Mouse (Mus musculus): ENCODE data around the gene Lbh. TPM values are rescaled to one million over a fixed set of nuclear protein-coding genes. Genes with fewer than 3 reads are reported as not detected.

The Lbh gene
- total RNA-seq (2023), result 100 to 1,000 TPM; 148 to 161 TPM

GRCm38 (mm10) chr17:72918053-72918452 lies at the start of gene Lbh:
TSS of gene Lbh (plus strand) at chr17:72918305.

Other genes starting within 250 kb of the Lbh start
- 100 to 1,000 TPM; 143 to 159 TPM for gene Ypel5, start 81.9 kb upstream of the Lbh start, total RNA-seq (2023)
- 10 to 100 TPM; 11.2 to 12.6 TPM for gene Lclat1, start 189.7 kb downstream of the Lbh start, total RNA-seq (2023)

Data from monocyte, adult 59 days (primary cell).